Mouse (Mus musculus) embryonic facial prominence, embryonic 14.5 days (tissue): ENCODE data around the gene Tmem82. TPM values are rescaled to one million over a fixed set of nuclear protein-coding genes. Genes with fewer than 3 reads are reported as not detected.

Experiments
- ATAC-seq: fragments of 200-750 bp; cut with Nextera tagmentation; 2 replicates; pipeline ENCODE4 v1.8.0; 2017; ENCODE audit warnings: low read depth, moderate number of reproducible peaks, moderate TSS enrichment
- DNase-seq: peaks from one replicate; pipeline ENCODE4 v3.0.0-alpha.2; 2015; ENCODE audit warnings: low spot score
- H3K27ac ChIP-seq: fragments of 300-500 bp; sonication (generic); replicated peaks from 2 replicates; pipeline ENCODE4 v1.5.1; 2014; ENCODE audit warnings: low read depth, mild to moderate bottlenecking, low read length, moderate library complexity
- H3K27me3 ChIP-seq: fragments of 300-500 bp; sonication (generic); replicated peaks from 2 replicates; pipeline ENCODE4 v1.6.1; 2014; ENCODE audit warnings: low read length; ENCODE audit not compliant: control insufficient read depth, insufficient read depth
- H3K36me3 ChIP-seq: fragments of 300-500 bp; sonication (generic); 2 replicates; pipeline ENCODE4 v1.6.1; 2014; ENCODE audit warnings: low read length, mixed read lengths; ENCODE audit not compliant: control insufficient read depth, insufficient read depth
- H3K4me1 ChIP-seq: fragments of 300-500 bp; sonication (generic); 2 replicates; pipeline ENCODE4 v1.6.1; 2014; ENCODE audit warnings: antibody characterized with exemption, low read length; ENCODE audit not compliant: control insufficient read depth, insufficient read depth
- H3K4me2 ChIP-seq: fragments of 300-500 bp; sonication (generic); 2 replicates; pipeline ENCODE4 v1.6.1; 2014; ENCODE audit warnings: low read depth, mild to moderate bottlenecking, low read length, moderate library complexity, mixed read lengths
- H3K4me3 ChIP-seq: fragments of 300-500 bp; sonication (generic); 2 replicates; pipeline ENCODE4 v1.5.1; 2014; ENCODE audit warnings: low read depth, mild to moderate bottlenecking, low read length
- H3K9ac ChIP-seq: fragments of 300-500 bp; sonication (generic); 2 replicates; pipeline ENCODE4 v1.6.1; 2014; ENCODE audit warnings: low read depth, mild to moderate bottlenecking, low read length, moderate library complexity, mixed read lengths
- H3K9me3 ChIP-seq: fragments of 300-500 bp; sonication (generic); 2 replicates; pipeline ENCODE4 v1.6.1; 2016; ENCODE audit warnings: low read length; ENCODE audit not compliant: control insufficient read depth
- WGBS: fragments of 180-500 bp; shearing (Covaris S2); extraction: QIAGEN DNeasy Blood & Tissue Kit; methylation state at CpG from one replicate; pipeline ENCODE4 v1.1.7; 2014; 5-methylcytosine and 5-hydroxymethylcytosine counted together
- polyA plus RNA-seq: library from polyadenylated mRNA; unstranded; fragments of >200 nt; fragmentation: Nextera tagmentation; extraction: Ambion mirVana; gene quantifications from 2 replicates; pipeline ENCODE4 v1.2.1, GENCODE M21; 2014

The Tmem82 gene
- polyA plus RNA-seq, 1 experiment from 2014 or later = 0.17 TPM

GRCm38 (mm10) chr4:141655908-141656608, 37.6 kb upstream of the Tmem82 start:
- Histone ChIP-seq H3K4me2 (no peak overlapping the region), H3K9ac (no peak overlapping the region), H3K4me1 (no peaks in the 10 kb centered on the region), H3K36me3 (peaks cover 43% of the 10 kb centered on the region), H3K27ac (no peak overlapping the region), H3K9me3 (no peaks in the 10 kb centered on the region), H3K27me3 (no peaks in the 10 kb centered on the region), H3K4me3 (no peak overlapping the region)
- ATAC-seq = no peak
- 89% methylated on average over 12 of the region's 12 CpGs for WGBS
- no peak for DNase-seq

- no peaks in the 10 kb centered on the region for H3K9me3 ChIP-seq
- 91% methylated on average over 6 of the region's 6 CpGs for WGBS
- H3K4me2 ChIP-seq = no peak overlapping the region
- H3K9ac ChIP-seq = no peak overlapping the region
- no peaks in the 10 kb centered on the region for H3K27me3 ChIP-seq
- ATAC-seq = no peak
- H3K27ac ChIP-seq = no peak overlapping the region
- DNase-seq = no peak
- no peaks in the 10 kb centered on the region; the same call in 1 of the 2 replicates for H3K4me1 ChIP-seq
- H3K36me3 ChIP-seq = peaks cover 30% of the 10 kb centered on the region
- H3K4me3 ChIP-seq = no peak overlapping the region
Observed at GRCm38 (mm10) chr4:141654509-141654908, 36.1 kb upstream of the Tmem82 start.

GRCm38 (mm10) chr4:141653813-141654212, 35.4 kb upstream of the Tmem82 start:
- Histone ChIP-seq H3K27ac (no peak overlapping the region), H3K4me3 (no peak overlapping the region), H3K9ac (no peak overlapping the region), H3K4me2 (no peak overlapping the region), H3K36me3 (peaks cover 26% of the 10 kb centered on the region), H3K27me3 (no peaks in the 10 kb centered on the region), H3K9me3 (no peaks in the 10 kb centered on the region), H3K4me1 (no peaks in the 10 kb centered on the region; the same call in 1 of the 2 replicates)
- ATAC-seq (no peak), DNase-seq (no peak)
- WGBS = 88% methylated on average over 13 of the region's 13 CpGs

GRCm38 (mm10) chr4:141653044-141653443, 34.6 kb upstream of the Tmem82 start:
- Histone ChIP-seq H3K36me3 (peaks cover 26% of the 10 kb centered on the region), H3K4me1 (no peaks in the 10 kb centered on the region; the same call in 1 of the 2 replicates), H3K4me3 (no peak overlapping the region), H3K9ac (no peak overlapping the region; the same call in 1 of the 2 replicates), H3K27ac (no peak overlapping the region), H3K27me3 (no peaks in the 10 kb centered on the region), H3K9me3 (no peaks in the 10 kb centered on the region), H3K4me2 (no peak overlapping the region)
- 89% methylated on average over 8 of the region's 8 CpGs for WGBS
- DNase-seq (no peak), ATAC-seq (no peak)

- Histone ChIP-seq H3K27ac (no peak overlapping the region), H3K36me3 (peaks cover 27% of the 10 kb centered on the region; the same call in 1 of the 2 replicates), H3K27me3 (no peaks in the 10 kb centered on the region), H3K4me3 (no peak overlapping the region), H3K4me2 (no peak overlapping the region), H3K9me3 (no peaks in the 10 kb centered on the region), H3K9ac (no peak overlapping the region), H3K4me1 (no peaks in the 10 kb centered on the region; the same call in 1 of the 2 replicates)
- DNase-seq (no peak), ATAC-seq (no peak)
- WGBS = 87% methylated on average over 10 of the region's 10 CpGs
Observed at GRCm38 (mm10) chr4:141651944-141652343, 33.5 kb upstream of the Tmem82 start.

GRCm38 (mm10) chr4:141651286-141651685, 32.9 kb upstream of the Tmem82 start:
- Histone ChIP-seq H3K27ac (no peak overlapping the region), H3K4me1 (no peaks in the 10 kb centered on the region; the same call in 1 of the 2 replicates), H3K27me3 (no peaks in the 10 kb centered on the region), H3K4me2 (no peak overlapping the region), H3K4me3 (no peak overlapping the region), H3K9me3 (no peaks in the 10 kb centered on the region), H3K36me3 (peaks cover 28% of the 10 kb centered on the region; the same call in 1 of the 2 replicates), H3K9ac (no peak overlapping the region)
- DNase-seq = no peak
- 81% methylated on average over 6 of the region's 6 CpGs for WGBS
- ATAC-seq = no peak

- Histone ChIP-seq H3K9me3 (no peaks in the 10 kb centered on the region), H3K4me3 (no peak overlapping the region), H3K9ac (no peak overlapping the region), H3K4me1 (no peaks in the 10 kb centered on the region; the same call in 1 of the 2 replicates), H3K36me3 (peaks cover 25% of the 10 kb centered on the region; the same call in 1 of the 2 replicates), H3K27me3 (no peaks in the 10 kb centered on the region), H3K27ac (no peak overlapping the region; the same call in 1 of the 2 replicates), H3K4me2 (no peak overlapping the region; the same call in 1 of the 2 replicates)
- 64% methylated on average over 6 of the region's 6 CpGs for WGBS
- ATAC-seq (no peak), DNase-seq (peak; percentile 42)
Observed at GRCm38 (mm10) chr4:141649244-141649643, 30.8 kb upstream of the Tmem82 start.

- H3K27me3 ChIP-seq = no peaks in the 10 kb centered on the region
- no peaks in the 10 kb centered on the region; the same call in 1 of the 2 replicates for H3K4me1 ChIP-seq
- H3K36me3 ChIP-seq = peaks cover 15% of the 10 kb centered on the region; the same call in 1 of the 2 replicates
- ATAC-seq (no peak), DNase-seq (no peak)
- H3K9me3 ChIP-seq = no peaks in the 10 kb centered on the region
- 91% methylated on average over 5 of the region's 5 CpGs for WGBS
- H3K27ac ChIP-seq = no peak overlapping the region; the same call in 1 of the 2 replicates
- H3K9ac ChIP-seq = no peak overlapping the region
- no peak overlapping the region for H3K4me2 ChIP-seq
- H3K4me3 ChIP-seq = no peak overlapping the region
Observed at GRCm38 (mm10) chr4:141648262-141648661, 29.8 kb upstream of the Tmem82 start.

- no peak overlapping the region for H3K27ac ChIP-seq
- 100% methylated on average over 3 of the region's 3 CpGs for WGBS
- no peak overlapping the region for H3K4me2 ChIP-seq
Observed at GRCm38 (mm10) chr4:141647187-141647586, 28.8 kb upstream of the Tmem82 start.

More at GRCm38 (mm10) chr4:141647187-141647586, 28.8 kb upstream of the Tmem82 start:
- Histone ChIP-seq H3K9ac (no peak overlapping the region), H3K36me3 (peaks cover 17% of the 10 kb centered on the region; the same call in 1 of the 2 replicates), H3K27me3 (no peaks in the 10 kb centered on the region), H3K4me3 (no peak overlapping the region), H3K4me1 (no peaks in the 10 kb centered on the region; the same call in 1 of the 2 replicates), H3K9me3 (no peaks in the 10 kb centered on the region)
- ATAC-seq (no peak), DNase-seq (no peak)
